Mouse (Mus musculus): Measurements from ENCODE around the gene Brms1.
A peak's percentile ranks its signal among the peaks of the same experiment; 100 is the strongest.

Gene Brms1

GRCm38 (mm10) chr19:5087884-5088728, 47.0 kb downstream of the Brms1 start, which contains the start of gene Yif1a:
Gene Yif1a, plus strand, starts transcription at chr19:5088538.
- DNase-seq (ENCODE audit: low read depth, low spot score), result peak; percentile 100

- DNase-seq (ENCODE audit: low read depth, low spot score), result no peak
Observed at GRCm38 (mm10) chr19:5089324-5089723, 48.2 kb downstream of the Brms1 start.

- DNase-seq (ENCODE audit: low read depth, low spot score), result no peak
Observed at GRCm38 (mm10) chr19:5092083-5092482, 50.9 kb downstream of the Brms1 start.

DNA sequence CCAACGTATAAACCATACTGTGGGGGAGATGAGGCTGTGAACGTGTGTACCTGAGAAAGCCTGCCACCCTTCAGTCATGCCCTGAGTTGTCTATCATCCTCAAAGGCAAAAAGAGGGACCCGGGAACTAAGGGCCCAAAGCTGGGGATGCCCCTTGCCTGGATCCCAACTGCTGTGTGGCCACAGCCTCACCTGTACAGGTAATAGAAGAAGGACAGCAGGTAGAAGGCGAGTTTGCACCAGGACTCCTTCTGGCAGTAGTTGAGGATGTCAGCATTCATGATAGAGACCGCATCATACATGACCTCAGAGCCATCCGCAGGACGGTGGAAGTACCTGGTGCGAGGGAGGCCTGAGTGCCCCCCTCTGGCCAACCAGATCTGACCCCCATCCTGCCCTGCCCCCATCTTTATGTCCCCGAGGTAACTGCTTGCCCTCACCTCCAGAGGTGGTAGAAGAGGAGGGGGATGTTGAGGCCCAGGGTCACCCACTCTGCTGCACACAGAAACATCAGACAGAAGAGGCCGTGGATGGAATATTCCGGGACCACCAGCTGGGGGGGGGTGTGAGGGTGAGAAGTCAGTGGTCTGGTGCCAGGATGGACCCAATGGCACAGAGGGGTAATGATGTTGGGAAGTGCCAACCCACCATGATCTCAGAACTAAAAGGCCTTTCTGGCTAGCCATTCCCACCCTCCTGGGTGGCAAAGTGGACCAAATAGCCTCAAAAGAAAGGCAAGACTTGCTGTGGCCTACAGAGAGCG, 52.5 kb downstream of the Brms1 start:
- no peak for DNase-seq (ENCODE audit: low read depth, low spot score)

DNA sequence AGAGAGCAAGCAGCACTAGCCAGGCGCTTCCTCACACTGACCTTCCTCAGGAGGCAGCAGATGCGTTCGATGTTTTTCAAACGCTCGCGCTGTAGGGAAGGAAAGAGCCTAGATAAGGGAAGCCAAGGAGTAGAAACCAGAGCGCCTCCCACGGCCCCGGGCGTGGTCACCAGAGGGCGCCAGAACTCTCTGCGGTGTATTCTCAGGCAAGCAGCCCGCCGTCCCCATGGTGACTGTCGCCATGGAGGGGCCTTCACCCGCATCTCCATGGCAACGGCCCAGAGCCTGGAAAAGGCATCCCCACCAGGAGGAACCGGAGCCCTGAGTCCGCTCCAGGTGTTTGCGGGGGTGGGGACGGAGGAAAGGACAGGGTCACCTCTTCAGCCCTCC, 53.1 kb downstream of the Brms1 start:
- DNase-seq (ENCODE audit: low read depth, low spot score), result peak; percentile 95

DNA sequence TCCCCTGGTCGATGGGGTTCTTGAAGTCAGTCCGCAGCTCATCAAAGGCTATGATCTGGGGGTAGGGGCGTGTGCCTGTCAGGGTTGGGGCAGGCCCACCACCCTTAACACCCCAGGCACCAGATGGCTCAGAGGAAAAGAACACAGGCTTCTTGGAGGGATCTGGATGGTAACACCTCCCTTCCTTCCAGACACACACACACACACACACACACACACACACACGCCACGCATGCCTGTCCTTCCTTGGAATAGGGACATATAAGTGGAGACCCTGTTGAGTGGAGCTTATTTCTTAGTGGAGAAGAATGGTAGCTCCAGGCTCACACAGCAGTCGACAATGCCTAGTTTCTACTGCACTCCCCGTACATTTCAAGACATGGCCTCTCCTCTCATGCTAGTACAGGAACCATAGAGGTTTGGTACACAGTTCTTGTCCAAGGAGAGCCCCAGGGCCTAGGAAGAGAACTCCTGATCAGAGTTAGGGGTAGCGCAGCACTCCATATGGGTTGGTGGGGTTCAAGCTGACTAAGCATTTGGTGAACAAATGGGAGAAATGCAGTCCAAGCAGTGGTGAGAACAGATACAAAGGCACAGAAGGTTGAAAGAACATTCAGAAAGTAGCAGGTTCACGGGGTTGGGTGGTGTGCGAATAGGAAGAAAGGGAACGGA, 53.7 kb downstream of the Brms1 start:
- DNase-seq (ENCODE audit: low read depth, low spot score), result no peak

GRCm38 (mm10) chr19:5095887-5096474, 54.8 kb downstream of the Brms1 start:
- no peak for DNase-seq (ENCODE audit: low read depth, low spot score)

DNA sequence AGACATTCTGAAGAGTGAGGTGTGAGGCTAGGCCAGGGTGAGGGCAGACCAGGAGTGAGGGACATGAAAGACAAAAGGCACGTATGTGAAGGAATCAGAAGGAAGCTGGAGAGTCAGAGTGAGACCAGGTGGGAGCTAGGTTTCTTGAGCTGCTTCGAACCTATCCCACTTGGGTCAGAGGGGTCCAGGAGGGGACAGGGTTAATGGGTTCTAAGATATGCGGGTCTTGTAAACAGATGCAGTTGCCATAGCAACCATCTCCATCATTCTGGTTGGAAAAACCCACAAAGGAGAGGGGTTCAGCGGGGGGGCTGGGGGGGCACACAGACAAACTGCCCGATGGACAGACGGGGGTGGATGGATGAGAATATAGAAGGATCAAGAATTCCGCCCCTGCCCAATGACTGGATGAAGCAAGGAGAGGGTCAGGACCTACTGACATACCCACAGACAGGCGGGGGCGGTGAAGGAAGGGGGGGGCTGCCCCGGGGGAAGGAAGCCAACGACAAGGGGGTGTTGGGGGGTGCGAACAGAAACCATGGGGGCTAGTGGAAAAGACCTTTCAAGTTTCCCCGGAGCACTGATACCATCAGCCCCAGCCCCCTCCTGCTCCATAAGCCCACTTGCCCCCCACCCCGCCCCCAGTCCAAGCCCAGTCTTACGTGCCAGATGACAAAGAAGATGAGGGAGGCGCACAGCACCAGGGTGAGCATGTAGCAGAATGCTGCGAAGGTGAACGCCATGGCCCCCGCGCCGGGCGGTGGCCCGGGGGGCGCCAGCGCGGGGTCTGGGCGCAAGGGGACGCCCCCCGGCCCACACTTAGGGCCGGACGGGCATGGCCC, 56.6 kb downstream of the Brms1 start:
- no peak for DNase-seq (ENCODE audit: low read depth, low spot score)

GRCm38 (mm10) chr19:5098363-5099143, 57.4 kb downstream of the Brms1 start, which contains the start of gene Cnih2:
Gene Cnih2, minus strand, starts transcription at chr19:5098521.
- DNase-seq (ENCODE audit: low read depth, low spot score), result no peak
